Mouse (Mus musculus) adipocyte (in vitro differentiated cells): ENCODE results near the gene Brk1.
A peak's percentile ranks its signal among the peaks of the same experiment; 100 is the strongest.

Experiments used
- DNase-seq: peaks from one replicate; pipeline ENCODE4 v3.0.0-alpha.2; 2016; ENCODE audit warnings: low spot score

The Brk1 gene

DNA sequence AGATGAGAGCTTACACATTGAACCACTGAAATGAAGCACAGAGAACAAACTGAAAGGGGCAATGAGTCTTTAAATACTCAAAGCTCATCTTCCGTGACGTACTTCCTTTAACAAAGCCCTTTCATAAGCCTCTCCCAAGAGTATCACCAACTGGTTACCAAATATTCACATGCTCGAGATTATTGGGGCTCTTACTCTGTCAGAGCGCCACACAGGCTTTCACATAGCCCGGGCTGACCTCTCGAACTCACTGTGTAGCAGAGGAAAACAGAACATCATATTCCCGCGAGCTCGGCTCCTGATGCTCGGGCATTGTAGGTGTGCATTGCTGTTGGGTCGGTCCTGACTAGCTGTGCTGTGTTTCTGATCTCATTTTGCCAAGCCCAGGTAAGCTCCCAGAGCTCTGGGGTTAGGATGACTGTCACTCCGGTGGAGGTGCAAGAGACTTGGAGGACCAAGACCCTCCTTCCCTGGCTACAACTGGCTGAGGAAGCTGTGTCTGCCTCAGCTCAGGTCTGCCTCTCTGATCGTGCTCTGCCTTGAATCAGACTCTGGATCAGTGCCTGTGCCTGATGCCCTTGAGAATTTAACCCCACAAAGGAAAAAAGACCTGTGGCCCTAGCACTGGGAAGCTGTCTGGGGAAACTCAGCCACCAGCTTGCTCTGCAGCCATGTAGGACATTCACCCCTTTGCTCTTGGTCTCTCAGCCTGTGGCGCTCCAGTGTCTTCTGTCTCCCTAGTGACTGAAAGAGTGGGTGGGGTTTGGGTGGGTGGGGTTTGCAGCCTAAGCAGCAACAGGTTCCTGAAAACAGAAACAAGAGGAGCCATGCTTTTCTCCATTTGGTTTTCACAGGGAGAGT, 56.1 kb downstream of the Brk1 start:
- no peak for DNase-seq

- peak; percentile 95 for DNase-seq
These were observed 57.0 kb downstream of the Brk1 start for GRCm38 (mm10) chr6:113661353-113662241.

GRCm38 (mm10) chr6:113662964-113663700, 58.6 kb downstream of the Brk1 start:
- DNase-seq = peak; percentile 65

DNA sequence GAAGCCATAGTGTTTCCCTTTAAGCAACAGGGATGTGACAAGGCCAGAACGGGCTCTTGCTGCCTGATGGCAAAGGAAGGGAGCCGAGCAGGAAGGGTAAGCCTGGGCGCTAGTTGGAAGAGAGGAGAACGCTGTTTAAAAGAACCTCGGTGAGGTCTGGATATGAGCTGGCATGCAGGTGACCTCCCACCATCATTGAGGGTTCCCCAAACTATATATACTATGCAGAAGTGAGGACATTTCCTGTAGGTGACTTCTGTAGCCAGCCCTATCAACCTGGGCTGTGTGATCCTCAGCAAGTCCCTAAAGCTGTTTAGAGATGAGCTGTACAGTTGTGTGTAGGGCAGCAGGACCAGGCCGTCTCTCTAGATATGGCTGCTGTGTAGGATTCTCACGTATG, 59.7 kb downstream of the Brk1 start:
- no peak for DNase-seq
